Mouse (Mus musculus) stomach, postnatal 0 days (tissue): ENCODE measurements around the gene Riok1.

ENCODE experiments used
- CTCF ChIP-seq: IDR thresholded peaks from 2 replicates; pipeline ENCODE4 v1.5.1; 2016; ENCODE audit warnings: antibody characterized with exemption, low read depth, mild to moderate bottlenecking, moderate library complexity
- EP300 ChIP-seq: optimal IDR thresholded peaks from 2 replicates; pipeline ENCODE3; 2016; ENCODE audit warnings: antibody characterized with exemption

DNA sequence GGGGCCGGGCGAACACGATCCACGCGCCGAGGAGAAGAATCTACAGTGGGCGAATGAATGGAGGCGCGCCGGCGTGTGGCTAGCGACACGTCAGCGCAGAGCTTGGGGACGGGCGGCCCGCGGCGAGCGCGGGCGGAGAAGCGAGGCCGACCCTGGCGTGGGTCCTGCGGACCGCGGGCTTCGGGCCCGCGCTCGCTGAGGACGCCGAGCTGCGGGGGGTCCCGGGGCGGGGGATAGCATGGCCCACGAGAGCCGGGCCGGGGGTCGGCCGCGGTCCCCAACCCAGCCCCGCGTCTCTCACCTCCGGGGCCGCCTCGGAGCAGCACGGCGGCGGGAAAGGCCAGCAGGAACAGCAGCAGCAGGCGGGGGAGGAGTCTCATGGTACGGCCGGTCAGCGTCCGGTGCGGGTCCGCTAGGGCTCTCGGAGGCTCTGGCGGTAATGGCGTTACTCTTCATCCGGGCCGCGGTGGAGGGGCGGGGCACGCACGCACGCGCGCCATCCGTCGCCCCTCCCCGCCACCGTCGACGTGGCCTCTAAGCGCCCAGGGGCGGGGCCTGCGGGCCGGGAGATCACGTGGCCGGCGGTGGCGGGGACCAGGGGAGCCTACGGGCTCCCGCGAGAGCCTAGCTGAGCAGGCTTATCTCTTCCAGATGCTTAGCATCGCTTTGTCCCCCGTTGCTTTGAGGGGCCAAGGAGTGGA is 42.9 kb upstream of the Riok1 start, which contains the start of gene Ssr1:
- TF ChIP-seq CTCF (no peak), EP300 (no peak)
